Mouse (Mus musculus): Measurements from ENCODE around the gene Card19.

The Card19 gene

GRCm38 (mm10) chr13:49194811-49195210 is 21.0 kb downstream of the Card19 start:
- no peak for DNase-seq (ENCODE audit: low spot score)

DNA sequence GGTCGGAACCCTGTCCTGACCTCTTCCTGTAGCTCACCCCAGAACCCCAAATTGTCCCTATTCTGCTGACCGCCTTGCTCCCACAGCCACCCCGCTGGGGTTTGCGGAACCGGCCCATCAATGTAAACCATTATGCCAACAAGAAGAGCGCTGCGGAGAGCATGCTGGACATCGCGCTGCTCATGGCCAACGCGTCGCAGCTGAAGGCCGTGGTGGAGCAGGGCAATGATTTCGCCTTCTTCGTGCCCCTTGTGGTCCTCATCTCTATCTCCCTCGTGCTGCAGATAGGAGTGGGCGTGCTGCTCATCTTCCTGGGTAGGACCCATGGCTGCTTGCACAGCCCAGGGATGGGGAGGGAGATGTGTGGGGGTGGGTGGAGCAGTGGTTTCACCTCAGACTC is 22.2 kb downstream of the Card19 start:
- no peak for DNase-seq (ENCODE audit: low spot score)

DNA sequence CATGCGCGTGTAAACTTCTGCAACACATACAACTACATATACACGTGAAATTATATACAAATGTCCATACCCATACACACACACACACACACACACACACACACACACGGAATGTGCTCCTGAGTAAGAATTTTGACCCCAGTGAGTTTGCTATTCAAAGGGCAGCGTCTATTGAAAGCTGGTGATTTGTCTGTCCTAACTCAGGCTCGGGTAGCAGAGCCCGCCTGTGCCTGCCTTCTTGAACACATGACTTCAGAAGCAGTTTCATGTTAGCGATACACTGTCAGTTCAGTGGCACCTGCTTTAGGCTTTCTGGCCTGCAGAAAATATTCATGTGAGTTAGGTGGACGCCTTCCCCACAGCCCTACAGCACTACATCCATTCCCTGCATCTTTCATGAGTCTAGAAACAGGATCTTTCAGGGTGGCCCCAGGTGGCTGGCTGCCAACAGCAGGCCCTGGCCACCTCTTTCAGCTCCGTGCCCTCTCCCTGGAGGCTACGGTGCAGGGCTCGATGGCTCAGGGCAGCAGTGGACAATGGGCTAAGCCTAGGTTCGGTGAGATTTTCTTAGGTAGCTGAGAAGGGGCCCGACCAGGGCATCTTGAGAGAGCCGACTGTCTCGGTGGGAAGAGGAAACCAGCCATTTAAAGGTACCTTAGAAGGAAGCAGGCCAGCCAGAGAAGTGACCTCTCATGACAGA is 23.5 kb downstream of the Card19 start:
- DNase-seq (ENCODE audit: low spot score) = no peak

DNA sequence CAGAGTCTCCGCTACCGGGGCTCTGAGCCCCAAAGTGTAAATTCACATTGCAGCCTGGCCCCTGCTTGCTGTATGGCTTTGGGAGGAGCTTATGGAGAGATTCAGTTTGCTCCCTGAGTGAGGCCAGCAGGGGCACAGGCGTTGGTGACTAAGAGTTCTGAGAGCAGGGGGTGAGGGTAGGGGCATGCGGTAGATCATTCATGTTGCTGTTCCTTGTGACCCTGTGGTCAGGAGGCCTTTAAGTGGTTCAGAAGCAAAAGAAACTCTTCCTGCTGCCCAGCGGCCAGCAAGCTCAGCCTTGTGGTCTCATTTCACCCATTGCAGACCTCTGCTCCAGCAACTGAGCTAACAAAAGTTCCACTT is 24.2 kb downstream of the Card19 start:
- DNase-seq (ENCODE audit: low spot score) = no peak

DNA sequence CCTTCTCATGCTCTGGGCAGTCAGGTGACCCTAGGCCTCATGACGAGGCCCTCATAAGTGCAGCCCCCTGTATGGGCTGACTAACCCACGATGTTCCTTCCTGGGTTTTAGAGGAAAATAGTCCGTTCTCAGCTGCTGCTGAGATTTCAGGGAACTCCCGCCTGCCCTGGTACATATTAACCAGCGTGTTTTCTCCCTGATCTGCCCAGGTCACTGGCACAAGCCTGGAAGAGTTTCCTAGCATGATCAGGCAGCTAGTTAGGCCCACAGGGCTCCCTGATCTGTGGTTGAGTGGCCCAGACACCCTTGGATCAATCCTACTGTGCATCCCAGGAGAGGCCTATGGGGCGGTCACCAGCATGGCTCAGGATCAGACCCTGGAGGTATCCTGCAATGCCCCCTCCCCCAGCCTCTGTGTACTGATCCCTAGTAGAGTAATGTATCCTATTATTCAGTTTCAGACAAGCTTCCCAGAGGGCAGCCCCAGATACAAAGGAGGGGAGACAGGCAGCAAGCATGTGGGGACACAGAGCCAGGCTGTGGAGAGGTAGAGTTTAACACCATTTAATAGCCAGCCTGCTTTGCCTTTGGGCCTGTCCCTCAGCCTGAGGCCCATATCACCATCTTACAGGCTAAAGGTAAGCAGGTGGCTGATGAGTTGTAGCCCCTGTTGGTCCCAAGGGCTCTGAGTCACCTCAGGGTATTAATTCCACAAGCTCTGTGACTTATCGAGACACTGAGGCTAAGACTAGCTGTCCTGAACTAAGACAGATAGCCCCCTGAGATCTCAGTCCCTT is 24.8 kb downstream of the Card19 start:
- DNase-seq (ENCODE audit: low spot score) = no peak

GRCm38 (mm10) chr13:49189970-49190870 is 25.6 kb downstream of the Card19 start:
- DNase-seq (ENCODE audit: low spot score) = no peak

DNA sequence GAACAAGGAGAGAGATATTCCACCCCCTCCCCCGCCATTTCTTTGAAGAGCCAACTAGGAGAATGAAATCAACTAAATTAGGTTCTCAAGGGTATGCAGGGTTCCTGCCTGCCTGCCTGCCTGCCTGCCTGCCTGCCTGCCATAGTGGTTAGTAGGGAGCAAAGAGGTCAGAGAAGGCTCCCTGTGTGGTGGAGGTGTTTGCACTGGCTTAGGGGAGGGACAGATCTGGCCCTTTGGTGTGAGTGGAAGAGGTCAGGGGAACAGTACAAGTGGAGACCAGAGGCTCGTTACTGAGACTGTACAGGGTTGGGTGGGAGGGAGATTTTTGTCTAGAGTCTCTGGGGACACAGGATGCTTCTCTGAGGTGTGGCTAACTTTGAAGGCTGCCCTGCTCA is 26.9 kb downstream of the Card19 start:
- no peak for DNase-seq (ENCODE audit: low spot score)

DNA sequence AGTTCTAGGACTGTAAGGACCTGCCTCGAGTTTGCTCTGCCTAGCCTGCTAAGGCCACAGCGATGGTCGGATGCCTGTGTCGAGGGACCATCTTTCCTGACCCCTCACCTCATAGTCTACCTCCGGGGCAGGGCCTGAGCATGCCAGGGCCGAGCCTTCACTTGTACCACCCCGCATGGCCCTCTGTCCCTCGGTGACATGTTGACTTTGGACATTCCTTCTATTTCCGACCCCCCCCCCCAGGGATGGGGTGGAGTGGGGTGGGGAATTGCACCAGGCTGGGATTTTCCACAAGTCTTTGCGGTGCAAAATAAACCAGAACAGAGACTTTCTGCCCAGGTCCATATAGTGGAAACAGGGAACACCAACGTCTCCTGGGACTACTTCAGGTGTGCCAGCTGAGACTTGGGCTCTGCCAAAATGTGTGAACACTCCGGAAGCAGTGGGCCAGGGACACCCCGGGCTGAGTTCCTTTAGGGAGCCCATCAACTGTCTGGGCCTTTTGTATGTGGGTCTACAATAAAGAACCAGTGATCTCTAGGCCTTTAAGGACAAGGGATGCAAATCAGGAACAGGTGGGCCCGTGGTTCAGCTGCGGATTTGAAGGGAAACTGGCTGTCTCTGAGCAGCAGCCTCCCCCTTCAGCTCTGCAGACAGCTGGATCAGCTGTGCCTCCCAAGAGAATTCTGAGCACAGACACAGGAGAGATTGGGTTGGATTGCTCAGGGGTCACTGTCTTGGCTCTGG is 27.4 kb downstream of the Card19 start:
- DNase-seq (ENCODE audit: low spot score) = peak; percentile 33

DNA sequence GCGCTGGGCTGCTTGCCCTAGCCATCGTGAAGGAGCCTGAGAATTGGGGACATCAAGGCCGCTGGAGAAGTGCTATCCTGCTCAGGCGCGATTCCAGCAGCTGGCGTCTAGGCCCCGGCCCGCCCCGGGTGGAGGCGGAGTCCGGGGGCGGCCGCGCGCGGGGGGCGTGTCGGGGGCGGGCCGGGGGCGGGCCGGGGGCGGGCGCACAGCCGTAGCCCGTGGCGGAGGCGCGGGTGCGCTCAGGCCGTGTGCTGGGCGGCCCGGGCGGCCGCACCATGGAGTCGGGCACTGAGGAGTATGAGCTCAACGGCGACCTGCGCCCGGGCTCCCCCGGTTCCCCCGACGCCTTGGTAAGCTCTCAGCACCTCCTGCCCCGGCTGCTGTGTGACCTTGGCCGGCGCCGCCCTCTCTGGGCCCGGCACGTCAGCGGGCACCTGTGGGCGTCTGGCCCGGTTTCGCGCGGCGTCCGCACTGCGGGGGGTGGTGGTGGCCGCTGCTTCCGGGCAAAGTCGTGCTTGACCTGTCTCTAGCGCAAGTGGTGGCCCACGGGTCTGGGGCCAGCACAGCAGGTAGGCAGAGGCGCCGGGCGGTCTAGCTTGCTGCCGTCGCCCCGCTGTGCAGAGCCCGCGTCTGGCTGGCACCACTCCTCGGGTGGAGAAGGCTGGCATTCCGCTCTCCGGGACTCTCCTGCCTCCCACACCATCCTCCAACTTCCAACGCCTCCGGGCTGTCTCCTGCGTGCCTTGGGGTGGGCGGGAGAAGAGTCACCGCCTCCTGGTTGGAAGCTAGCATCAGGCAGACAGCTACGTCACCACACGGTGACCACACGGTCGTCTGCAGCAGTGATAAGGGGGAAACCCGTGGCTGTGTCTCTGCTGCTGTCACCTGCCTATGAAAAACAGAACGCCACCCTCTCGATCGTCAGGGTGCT is 28.3 kb downstream of the Card19 start, which contains the start of gene Ninj1:
Gene Ninj1 (plus strand): TSS at position 198 of the 931 bp plus-strand sequence.
- peak; percentile 80 for DNase-seq (ENCODE audit: low spot score)

DNA sequence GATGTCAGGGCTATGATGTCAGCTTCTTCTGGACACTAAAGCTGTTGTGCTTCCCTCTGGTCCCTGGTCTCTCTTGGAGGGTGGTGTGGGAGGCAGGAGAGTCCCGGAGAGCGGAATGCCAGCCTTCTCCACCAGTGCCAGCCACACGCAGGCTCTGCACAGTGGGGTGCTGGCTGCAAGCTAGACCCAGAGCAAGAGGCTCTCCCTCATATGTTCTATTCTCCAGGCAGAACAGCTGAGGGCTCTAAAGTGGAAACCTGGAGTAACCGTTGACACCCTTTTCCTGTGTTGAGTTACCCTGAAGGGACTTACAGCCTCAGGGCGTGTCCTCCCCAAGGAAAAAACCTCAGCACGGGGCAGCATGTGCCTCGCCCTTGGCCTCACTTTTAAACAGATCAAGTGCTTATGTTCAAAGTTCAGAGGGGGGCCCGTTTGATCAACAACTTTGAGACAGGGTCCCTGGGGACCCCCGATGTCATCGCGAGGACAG is 29.0 kb downstream of the Card19 start:
- DNase-seq (ENCODE audit: low spot score) = no peak

DNA sequence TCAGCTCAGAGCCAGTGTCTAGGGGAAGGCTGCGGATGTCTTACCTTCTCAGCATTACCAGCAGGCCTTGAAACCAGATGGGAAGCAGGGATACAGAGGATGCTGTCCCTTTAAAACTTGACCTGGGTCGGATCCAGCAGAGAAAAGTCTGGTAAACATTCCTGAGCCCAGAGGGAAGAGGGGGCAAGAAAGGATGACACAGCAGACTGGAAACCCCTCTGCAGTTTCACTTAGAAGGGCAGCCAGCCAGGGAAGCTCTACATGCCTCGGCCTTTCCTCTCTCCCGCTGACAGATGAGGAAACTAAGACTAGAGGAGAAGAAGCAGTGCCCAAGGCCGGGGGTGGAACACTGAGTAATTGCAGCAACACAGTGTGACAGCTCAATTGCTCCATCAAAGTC is 32.2 kb downstream of the Card19 start:
- DNase-seq (ENCODE audit: low spot score) = no peak

GRCm38 (mm10) chr13:49183161-49183560 is 32.7 kb downstream of the Card19 start:
- no peak for DNase-seq (ENCODE audit: low spot score)

- DNase-seq (ENCODE audit: low spot score) = no peak
Observed at GRCm38 (mm10) chr13:49181411-49181984, 34.3 kb downstream of the Card19 start.

- no peak for DNase-seq (ENCODE audit: low spot score)
Observed at GRCm38 (mm10) chr13:49180691-49181090, 35.1 kb downstream of the Card19 start.

- no peak for DNase-seq (ENCODE audit: low spot score)
Observed at GRCm38 (mm10) chr13:49180274-49180673, 35.6 kb downstream of the Card19 start.

DNA sequence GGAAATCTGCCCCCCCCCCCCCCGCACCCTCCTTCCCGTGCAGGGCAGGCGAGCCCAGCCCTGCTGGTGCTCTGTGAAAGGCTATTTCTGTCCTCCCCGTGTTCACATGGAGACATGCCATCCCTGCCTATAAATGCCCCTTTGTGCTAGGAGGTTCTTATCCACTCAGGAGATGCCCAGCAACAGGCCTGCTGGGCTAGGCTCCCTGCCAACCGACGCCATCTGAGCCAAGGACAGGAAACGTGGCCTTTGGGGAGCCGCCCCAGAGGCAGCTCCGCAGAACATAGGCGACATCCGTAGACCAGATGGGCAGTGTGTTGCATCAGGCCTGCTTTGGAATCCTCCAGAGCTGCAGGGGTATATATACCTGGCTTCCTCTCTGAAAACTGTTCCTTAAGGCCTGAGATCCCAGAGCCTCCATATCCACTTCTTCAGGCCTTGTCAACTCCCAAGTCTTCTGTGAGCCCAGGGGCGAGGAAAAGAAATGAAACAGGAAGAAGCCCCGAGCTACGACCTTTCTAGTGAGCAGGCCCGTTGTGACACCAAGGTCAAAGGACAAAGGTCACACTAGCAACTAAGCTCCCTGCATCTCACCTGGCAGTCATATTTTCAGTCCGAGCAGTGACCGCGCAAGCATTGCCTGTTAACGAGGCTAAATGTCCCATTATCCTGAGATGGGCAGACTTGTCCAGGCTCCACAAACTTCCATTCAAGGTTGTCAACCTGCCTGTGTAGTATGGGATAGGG is 36.8 kb downstream of the Card19 start:
- no peak for DNase-seq (ENCODE audit: low spot score)

GRCm38 (mm10) chr13:49175509-49175908 is 40.3 kb downstream of the Card19 start:
- DNase-seq (ENCODE audit: low spot score) = no peak

DNA sequence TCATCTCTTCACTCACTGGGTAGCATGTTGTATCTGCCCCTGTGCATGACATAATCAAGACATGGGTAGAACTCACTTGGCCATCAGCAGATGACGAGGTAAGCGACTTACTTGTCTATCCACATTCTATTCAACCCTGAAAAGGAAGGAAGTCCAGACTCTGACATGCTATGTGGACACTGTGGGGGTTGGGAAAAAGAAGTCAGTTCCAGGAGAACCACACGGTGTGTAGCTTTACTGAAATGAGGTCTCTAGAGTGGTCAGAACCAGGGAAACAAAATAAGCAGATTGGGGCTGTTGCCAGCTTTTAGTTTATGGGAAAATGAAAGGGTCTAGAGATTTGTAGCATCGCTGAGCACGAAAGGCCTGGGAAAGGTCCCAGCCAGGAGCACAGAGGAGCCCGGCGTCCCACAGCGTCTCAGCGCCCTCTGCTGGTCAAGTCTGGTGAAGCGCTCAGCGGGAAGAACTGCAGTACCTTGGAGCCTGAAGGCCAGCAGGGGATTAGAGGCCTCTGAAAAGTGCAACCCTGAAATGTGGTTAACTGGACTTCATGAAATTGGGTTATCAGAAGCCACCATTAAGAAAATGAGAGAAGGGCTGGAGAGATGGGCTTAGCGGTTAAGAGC is 42.8 kb downstream of the Card19 start:
- DNase-seq (ENCODE audit: low spot score) = peak; percentile 93

- DNase-seq (ENCODE audit: low spot score) = no peak
Observed at GRCm38 (mm10) chr13:49172335-49172734, 43.5 kb downstream of the Card19 start.
